Mouse (Mus musculus): ENCODE measurements at regions not wholly inside any gene's neighbourhood (a gene's known extent, or its start where the extent isn't known, plus 50 kb on each side); places are given as distances from the start of the nearest gene placed in this dataset.

GRCm38 (mm10) chr15:32048836-32049235 is 128.3 kb upstream of the Tas2r119 start:
- no peak for TF ChIP-seq CTCF (IDR thresholded peaks at IDR 0.05; ENCODE audit: low read depth)
- H3K4me3 ChIP-seq (replicated peaks; ENCODE audit: low read depth, low read length): no peak overlapping the region
- H3K9me3 ChIP-seq (replicated peaks; ENCODE audit: low read length): no peaks in the 10 kb centered on the region
- H3K4me1 ChIP-seq (replicated peaks; ENCODE audit: insufficient read depth, low read length): no peaks in the 10 kb centered on the region
- DNase-seq (ENCODE audit: low spot score) (no peak), ATAC-seq (replicated peaks; ENCODE audit: low FRiP score, low read depth) (no peak)
- H3K27ac ChIP-seq: no peak overlapping the region
- H3K27me3 ChIP-seq (ENCODE audit: insufficient read depth, low read length): no peaks in the 10 kb centered on the region
- no peak overlapping the region for H3K9ac ChIP-seq (ENCODE audit: low read depth, low read length)
- no peak overlapping the region for H3K4me2 ChIP-seq (ENCODE audit: low read length)
- 54% methylated on average over 5 of the region's 5 CpGs for WGBS
- no peaks in the 10 kb centered on the region for H3K36me3 ChIP-seq (ENCODE audit: insufficient read depth, low read length)

- H3K27me3 ChIP-seq (ENCODE audit: insufficient read depth, low read length): no peaks in the 10 kb centered on the region
- ATAC-seq (replicated peaks; ENCODE audit: low FRiP score, low read depth): no peak
- H3K27ac ChIP-seq: no peak overlapping the region
- DNase-seq (ENCODE audit: low spot score): no peak
- no peaks in the 10 kb centered on the region for H3K36me3 ChIP-seq (ENCODE audit: insufficient read depth, low read length)
- H3K9me3 ChIP-seq (replicated peaks; ENCODE audit: low read length): no peaks in the 10 kb centered on the region
- TF ChIP-seq CTCF (IDR thresholded peaks at IDR 0.05; ENCODE audit: low read depth): no peak
- 78% methylated on average over 4 of the region's 4 CpGs for WGBS
- no peak overlapping the region for H3K4me2 ChIP-seq (ENCODE audit: low read length)
- no peak overlapping the region for H3K9ac ChIP-seq (ENCODE audit: low read depth, low read length)
- H3K4me1 ChIP-seq (replicated peaks; ENCODE audit: insufficient read depth, low read length): no peaks in the 10 kb centered on the region
- H3K4me3 ChIP-seq (replicated peaks; ENCODE audit: low read depth, low read length): no peak overlapping the region
Observed at GRCm38 (mm10) chr15:32061573-32061972, 115.5 kb upstream of the Tas2r119 start.

GRCm38 (mm10) chr15:32082109-32082508 is 95.0 kb upstream of the Tas2r119 start:
- no peak for DNase-seq (ENCODE audit: low spot score)
- no peak overlapping the region for H3K9ac ChIP-seq (ENCODE audit: low read depth, low read length)
- no peaks in the 10 kb centered on the region for H3K27me3 ChIP-seq (ENCODE audit: insufficient read depth, low read length)
- H3K27ac ChIP-seq: no peak overlapping the region
- no peaks in the 10 kb centered on the region for H3K36me3 ChIP-seq (ENCODE audit: insufficient read depth, low read length)
- 78% methylated on average over 4 of the region's 4 CpGs for WGBS
- H3K4me3 ChIP-seq (replicated peaks; ENCODE audit: low read depth, low read length): no peak overlapping the region
- H3K9me3 ChIP-seq (replicated peaks; ENCODE audit: low read length): no peaks in the 10 kb centered on the region
- ATAC-seq (replicated peaks; ENCODE audit: low FRiP score, low read depth): no peak
- no peak for TF ChIP-seq CTCF (IDR thresholded peaks at IDR 0.05; ENCODE audit: low read depth)
- H3K4me1 ChIP-seq (replicated peaks; ENCODE audit: insufficient read depth, low read length): no peaks in the 10 kb centered on the region
- no peak overlapping the region for H3K4me2 ChIP-seq (ENCODE audit: low read length)

- Histone ChIP-seq H3K4me2 (ENCODE audit: low read length) (no peak overlapping the region), H3K4me1 (replicated peaks; ENCODE audit: insufficient read depth, low read length) (no peaks in the 10 kb centered on the region), H3K27ac (no peak overlapping the region), H3K9ac (ENCODE audit: low read depth, low read length) (no peak overlapping the region), H3K27me3 (ENCODE audit: insufficient read depth, low read length) (no peaks in the 10 kb centered on the region), H3K4me3 (replicated peaks; ENCODE audit: low read depth, low read length) (no peak overlapping the region), H3K9me3 (replicated peaks; ENCODE audit: low read length) (no peaks in the 10 kb centered on the region), H3K36me3 (ENCODE audit: insufficient read depth, low read length) (no peaks in the 10 kb centered on the region)
- ATAC-seq (replicated peaks; ENCODE audit: low FRiP score, low read depth) (no peak), DNase-seq (ENCODE audit: low spot score) (peak; percentile 63)
- no peak for TF ChIP-seq CTCF (IDR thresholded peaks at IDR 0.05; ENCODE audit: low read depth)
- 41% methylated on average over 11 of the region's 11 CpGs for WGBS
Observed at GRCm38 (mm10) chr15:32093889-32094288, 83.2 kb upstream of the Tas2r119 start.

- DNase-seq (ENCODE audit: low spot score): no peak
- H3K27ac ChIP-seq: no peak overlapping the region
- no peak for TF ChIP-seq CTCF (IDR thresholded peaks at IDR 0.05; ENCODE audit: low read depth)
- H3K9me3 ChIP-seq (replicated peaks; ENCODE audit: low read length): no peaks in the 10 kb centered on the region
- no peak overlapping the region for H3K9ac ChIP-seq (ENCODE audit: low read depth, low read length)
- no peaks in the 10 kb centered on the region for H3K27me3 ChIP-seq (ENCODE audit: insufficient read depth, low read length)
- no peak overlapping the region for H3K4me2 ChIP-seq (ENCODE audit: low read length)
- 79% methylated on average over 1 of the region's 1 CpGs for WGBS
- no peak for ATAC-seq (replicated peaks; ENCODE audit: low FRiP score, low read depth)
- H3K4me1 ChIP-seq (replicated peaks; ENCODE audit: insufficient read depth, low read length): no peaks in the 10 kb centered on the region
- no peaks in the 10 kb centered on the region for H3K36me3 ChIP-seq (ENCODE audit: insufficient read depth, low read length)
- no peak overlapping the region for H3K4me3 ChIP-seq (replicated peaks; ENCODE audit: low read depth, low read length)
Observed at GRCm38 (mm10) chr15:32095554-32095953, 81.5 kb upstream of the Tas2r119 start.

- DNase-seq (ENCODE audit: low spot score): no peak
- Histone ChIP-seq H3K4me1 (replicated peaks; ENCODE audit: insufficient read depth, low read length) (no peaks in the 10 kb centered on the region), H3K9me3 (replicated peaks; ENCODE audit: low read length) (no peaks in the 10 kb centered on the region), H3K27ac (no peak overlapping the region), H3K4me2 (ENCODE audit: low read length) (no peak overlapping the region), H3K36me3 (ENCODE audit: insufficient read depth, low read length) (no peaks in the 10 kb centered on the region), H3K9ac (ENCODE audit: low read depth, low read length) (no peak overlapping the region), H3K27me3 (ENCODE audit: insufficient read depth, low read length) (no peaks in the 10 kb centered on the region), H3K4me3 (replicated peaks; ENCODE audit: low read depth, low read length) (no peak overlapping the region)
- no peak for ATAC-seq (replicated peaks; ENCODE audit: low FRiP score, low read depth)
- no peak for TF ChIP-seq CTCF (IDR thresholded peaks at IDR 0.05; ENCODE audit: low read depth)
- 93% methylated on average over 2 of the region's 2 CpGs for WGBS
Observed at GRCm38 (mm10) chr15:32110659-32111058, 66.4 kb upstream of the Tas2r119 start.

Data from kidney, postnatal 0 days (tissue).